Mouse (Mus musculus): ENCODE data around the gene Stk33. TPM values are rescaled to one million over a fixed set of nuclear protein-coding genes. Genes with fewer than 3 reads are reported as not detected.
A peak's percentile ranks its signal among the peaks of the same experiment; 100 is the strongest.

The Stk33 gene
- total RNA-seq, 1 experiment, result 0.31 TPM

DNA sequence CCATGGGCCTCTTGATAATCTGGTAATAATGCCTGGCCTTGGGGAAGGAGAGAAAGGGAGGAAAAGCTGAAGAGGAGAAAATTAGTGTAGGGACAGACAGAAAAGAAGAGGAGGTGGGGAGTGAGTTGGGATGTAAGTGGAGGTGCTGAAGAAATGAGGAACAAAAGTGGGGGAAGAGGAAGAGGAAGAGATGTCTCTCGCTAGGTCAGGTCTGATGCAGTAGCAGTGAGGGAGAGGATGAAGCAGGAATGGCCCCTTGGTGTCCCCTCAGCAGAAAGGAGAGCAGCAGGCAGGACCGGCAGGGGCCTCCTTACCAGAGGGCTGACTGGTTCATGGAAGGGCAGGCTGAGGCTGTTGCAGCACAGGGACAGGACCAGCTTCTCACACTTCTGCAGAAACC is 16.9 kb upstream of the Stk33 start:
- Histone ChIP-seq H3K4me3 (ENCODE audit: insufficient read depth in 1 of 2, low read depth in 1 of 2, low read length in 2 of 2, poor library complexity in 1 of 2, severe bottlenecking in 1 of 2) (no peak overlapping the region), H3K27ac (ENCODE audit: insufficient read depth, low read depth, low read length, poor library complexity, severe bottlenecking) (no peak overlapping the region), H3K4me1 (ENCODE audit: control insufficient read depth in 2 of 2, insufficient read depth in 2 of 2, low read length in 2 of 2, poor library complexity in 1 of 2) (no peaks in the 10 kb centered on the region), H3K9ac (ENCODE audit: insufficient read depth, low read depth, low read length, poor library complexity, severe bottlenecking) (no peak overlapping the region), H3K36me3 (ENCODE audit: control insufficient read depth, insufficient read depth, low read length, poor library complexity, severe bottlenecking) (no peaks in the 10 kb centered on the region), H3K9me3 (ENCODE audit: control insufficient read depth, insufficient read depth, low read depth, low read length) (no peaks in the 10 kb centered on the region)
- no peak for DNase-seq (ENCODE audit: low read depth, low spot score)
- TF ChIP-seq ZC3H11A (IDR thresholded peaks at IDR 0.05; ENCODE audit: borderline replicate concordance, low read depth, low read length), result no peak
- TF ChIP-seq HCFC1 (IDR thresholded peaks at IDR 0.05; ENCODE audit: borderline replicate concordance, insufficient read depth, low read length), result no peak
- no peak for TF ChIP-seq MAFK (IDR thresholded peaks at IDR 0.05; ENCODE audit: insufficient read depth, low read depth, low read length)
- no peak for TF ChIP-seq CHD2 (IDR thresholded peaks at IDR 0.05; ENCODE audit: low read depth, low read length)
- TF ChIP-seq ZNF384 (IDR thresholded peaks at IDR 0.05; ENCODE audit: low read depth, low read length), result no peak
- in situ Hi-C loops (cut with MboI; ENCODE audit: low sequenced_read_pairs in 2 of 2, unreplicated experiment in 2 of 2), result no loop called here

DNA sequence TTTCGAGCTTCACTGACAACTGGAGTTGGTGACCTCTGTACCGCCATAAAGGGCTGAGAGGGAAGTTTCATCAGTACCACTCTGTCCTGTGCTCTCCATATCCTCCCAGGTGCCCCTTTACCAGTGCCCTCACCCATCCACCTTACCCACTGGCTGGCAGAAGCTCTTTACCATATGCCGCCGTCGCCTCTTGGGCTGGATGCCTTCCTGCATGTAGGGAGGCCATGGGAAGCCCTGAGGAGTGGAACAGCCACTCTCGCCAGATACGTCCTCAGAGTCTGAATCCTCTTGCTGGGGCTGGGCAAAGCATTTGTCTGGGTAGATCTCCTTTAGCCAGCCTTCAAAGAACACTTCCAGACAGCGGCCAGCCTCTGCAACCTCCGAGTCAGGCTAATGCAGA is 16.0 kb upstream of the Stk33 start:
- no peaks in the 10 kb centered on the region for H3K36me3 ChIP-seq (ENCODE audit: control insufficient read depth, insufficient read depth, low read length, poor library complexity, severe bottlenecking)
- TF ChIP-seq CHD2 (IDR thresholded peaks at IDR 0.05; ENCODE audit: low read depth, low read length) (no peak), ZNF384 (IDR thresholded peaks at IDR 0.05; ENCODE audit: low read depth, low read length) (no peak), ZC3H11A (IDR thresholded peaks at IDR 0.05; ENCODE audit: borderline replicate concordance, low read depth, low read length) (no peak), HCFC1 (IDR thresholded peaks at IDR 0.05; ENCODE audit: borderline replicate concordance, insufficient read depth, low read length) (no peak)
- DNase-seq (ENCODE audit: low read depth, low spot score), result no peak
- H3K4me1 ChIP-seq (ENCODE audit: control insufficient read depth in 2 of 2, insufficient read depth in 2 of 2, low read length in 2 of 2, poor library complexity in 1 of 2), result no peaks in the 10 kb centered on the region
- no peak overlapping the region for H3K27ac ChIP-seq (ENCODE audit: insufficient read depth, low read depth, low read length, poor library complexity, severe bottlenecking)
- H3K9ac ChIP-seq (ENCODE audit: insufficient read depth, low read depth, low read length, poor library complexity, severe bottlenecking), result no peak overlapping the region
- in situ Hi-C loops (cut with MboI; ENCODE audit: low sequenced_read_pairs in 2 of 2, unreplicated experiment in 2 of 2), result no loop called here
- no peaks in the 10 kb centered on the region for H3K9me3 ChIP-seq (ENCODE audit: control insufficient read depth, insufficient read depth, low read depth, low read length)
- H3K4me3 ChIP-seq (ENCODE audit: insufficient read depth in 1 of 2, low read depth in 1 of 2, low read length in 2 of 2, poor library complexity in 1 of 2, severe bottlenecking in 1 of 2), result no peak overlapping the region

DNA sequence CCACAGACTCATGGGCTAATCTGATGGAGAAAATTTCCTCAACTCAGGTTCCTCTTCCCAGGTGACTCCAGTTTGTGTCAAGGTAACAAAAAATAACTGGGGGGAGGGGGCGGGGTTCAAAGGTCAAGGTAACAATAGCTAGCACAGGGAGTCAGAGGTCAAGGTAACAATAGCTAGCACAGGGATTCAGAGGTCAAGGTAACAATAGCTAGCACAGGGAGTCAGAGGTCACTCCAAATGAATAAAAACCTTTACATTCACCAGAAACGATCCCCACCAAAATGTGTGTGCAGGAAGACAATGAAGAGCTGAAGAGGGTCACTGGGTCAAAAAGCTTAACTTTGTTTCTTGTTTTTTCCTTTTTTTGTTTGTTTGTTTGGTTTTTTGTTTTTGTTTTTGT is 9.2 kb upstream of the Stk33 start:
- Histone ChIP-seq H3K9me3 (ENCODE audit: control insufficient read depth, insufficient read depth, low read depth, low read length) (no peaks in the 10 kb centered on the region), H3K4me3 (ENCODE audit: insufficient read depth in 1 of 2, low read depth in 1 of 2, low read length in 2 of 2, poor library complexity in 1 of 2, severe bottlenecking in 1 of 2) (no peak overlapping the region), H3K36me3 (ENCODE audit: control insufficient read depth, insufficient read depth, low read length, poor library complexity, severe bottlenecking) (no peaks in the 10 kb centered on the region), H3K4me1 (ENCODE audit: control insufficient read depth in 2 of 2, insufficient read depth in 2 of 2, low read length in 2 of 2, poor library complexity in 1 of 2) (peaks cover 2 to 3% of the 10 kb centered on the region in 2 experiments; a peak in 2 of 4 replicates), H3K9ac (ENCODE audit: insufficient read depth, low read depth, low read length, poor library complexity, severe bottlenecking) (no peak overlapping the region), H3K27ac (ENCODE audit: insufficient read depth, low read depth, low read length, poor library complexity, severe bottlenecking) (no peak overlapping the region)
- TF ChIP-seq ZC3H11A (IDR thresholded peaks at IDR 0.05; ENCODE audit: borderline replicate concordance, low read depth, low read length) (no peak), ZNF384 (IDR thresholded peaks at IDR 0.05; ENCODE audit: low read depth, low read length) (no peak), CHD2 (IDR thresholded peaks at IDR 0.05; ENCODE audit: low read depth, low read length) (no peak), MAFK (IDR thresholded peaks at IDR 0.05; ENCODE audit: insufficient read depth, low read depth, low read length) (no peak), HCFC1 (IDR thresholded peaks at IDR 0.05; ENCODE audit: borderline replicate concordance, insufficient read depth, low read length) (no peak)
- DNase-seq (ENCODE audit: low read depth, low spot score), result no peak
- in situ Hi-C loops (cut with MboI; ENCODE audit: low sequenced_read_pairs in 2 of 2, unreplicated experiment in 2 of 2), result loop anchor here in 1 of 2 experiments (25.0 kb wide), 1 partner anchor 311 kb away; no protein-coding TSS in a partner anchor

DNA sequence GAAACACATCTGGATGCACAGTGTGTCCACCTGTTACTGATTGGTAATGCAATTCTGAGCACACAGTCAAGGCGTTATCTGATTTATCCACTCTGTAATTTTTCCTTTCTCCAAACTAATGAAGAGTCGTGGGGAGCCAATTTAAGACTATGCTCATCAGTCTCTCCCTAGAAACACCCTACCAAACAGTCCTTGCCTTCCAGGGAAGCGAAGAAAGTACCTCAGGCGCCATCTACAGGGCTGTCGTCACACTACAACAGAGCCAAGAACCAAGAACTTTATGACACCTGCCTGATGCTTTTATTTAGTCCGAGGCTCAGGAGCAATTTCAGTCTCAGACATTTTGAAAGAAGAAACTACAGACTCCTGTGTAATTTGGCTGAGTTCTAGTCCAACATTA is 6.1 kb upstream of the Stk33 start:
- H3K4me3 ChIP-seq (ENCODE audit: insufficient read depth in 1 of 2, low read depth in 1 of 2, low read length in 2 of 2, poor library complexity in 1 of 2, severe bottlenecking in 1 of 2), result no peak overlapping the region
- in situ Hi-C loops (cut with MboI; ENCODE audit: low sequenced_read_pairs in 2 of 2, unreplicated experiment in 2 of 2), result loop anchor here in 1 of 2 experiments (25.0 kb wide), 1 partner anchor 308 kb away; no protein-coding TSS in a partner anchor
- DNase-seq (ENCODE audit: low read depth, low spot score), result peak; percentile 53
- peaks cover 2 to 3% of the 10 kb centered on the region in 2 experiments; a peak in 2 of 4 replicates for H3K4me1 ChIP-seq (ENCODE audit: control insufficient read depth in 2 of 2, insufficient read depth in 2 of 2, low read length in 2 of 2, poor library complexity in 1 of 2)
- no peak overlapping the region for H3K9ac ChIP-seq (ENCODE audit: insufficient read depth, low read depth, low read length, poor library complexity, severe bottlenecking)
- no peaks in the 10 kb centered on the region for H3K9me3 ChIP-seq (ENCODE audit: control insufficient read depth, insufficient read depth, low read depth, low read length)
- TF ChIP-seq MAFK (IDR thresholded peaks at IDR 0.05; ENCODE audit: insufficient read depth, low read depth, low read length) (no peak), HCFC1 (IDR thresholded peaks at IDR 0.05; ENCODE audit: borderline replicate concordance, insufficient read depth, low read length) (no peak), ZNF384 (IDR thresholded peaks at IDR 0.05; ENCODE audit: low read depth, low read length) (no peak), ZC3H11A (IDR thresholded peaks at IDR 0.05; ENCODE audit: borderline replicate concordance, low read depth, low read length) (no peak), CHD2 (IDR thresholded peaks at IDR 0.05; ENCODE audit: low read depth, low read length) (no peak)
- H3K27ac ChIP-seq (ENCODE audit: insufficient read depth, low read depth, low read length, poor library complexity, severe bottlenecking), result no peak overlapping the region
- H3K36me3 ChIP-seq (ENCODE audit: control insufficient read depth, insufficient read depth, low read length, poor library complexity, severe bottlenecking), result no peaks in the 10 kb centered on the region

DNA sequence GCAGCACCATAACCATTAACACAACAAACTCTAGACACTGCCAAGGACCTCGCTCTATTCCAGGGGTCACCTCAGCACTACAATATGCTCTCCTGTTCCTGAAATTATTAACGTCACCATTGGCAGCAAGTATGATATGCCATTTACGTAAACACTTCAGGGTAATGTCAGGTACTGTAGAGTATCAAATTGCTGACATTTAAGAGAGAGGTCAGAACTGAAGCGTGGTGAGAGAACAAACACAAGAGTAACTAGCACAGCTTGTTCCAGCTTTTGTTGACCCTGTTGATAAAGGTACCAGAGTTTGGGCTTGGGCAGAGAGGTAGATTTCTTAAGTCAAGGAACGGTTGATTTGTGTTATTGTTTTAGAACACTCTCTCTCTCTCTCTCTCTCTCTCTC is 3.9 kb upstream of the Stk33 start:
- Histone ChIP-seq H3K27ac (ENCODE audit: insufficient read depth, low read depth, low read length, poor library complexity, severe bottlenecking) (no peak overlapping the region), H3K36me3 (ENCODE audit: control insufficient read depth, insufficient read depth, low read length, poor library complexity, severe bottlenecking) (no peaks in the 10 kb centered on the region), H3K9ac (ENCODE audit: insufficient read depth, low read depth, low read length, poor library complexity, severe bottlenecking) (no peak overlapping the region), H3K9me3 (ENCODE audit: control insufficient read depth, insufficient read depth, low read depth, low read length) (no peaks in the 10 kb centered on the region), H3K4me3 (ENCODE audit: insufficient read depth in 1 of 2, low read depth in 1 of 2, low read length in 2 of 2, poor library complexity in 1 of 2, severe bottlenecking in 1 of 2) (no peak overlapping the region), H3K4me1 (ENCODE audit: control insufficient read depth in 2 of 2, insufficient read depth in 2 of 2, low read length in 2 of 2, poor library complexity in 1 of 2) (peaks cover 0 to 2% of the 10 kb centered on the region in 2 experiments; a peak in 1 of 4 replicates)
- TF ChIP-seq CHD2 (IDR thresholded peaks at IDR 0.05; ENCODE audit: low read depth, low read length) (no peak), HCFC1 (IDR thresholded peaks at IDR 0.05; ENCODE audit: borderline replicate concordance, insufficient read depth, low read length) (no peak), MAFK (IDR thresholded peaks at IDR 0.05; ENCODE audit: insufficient read depth, low read depth, low read length) (no peak), ZNF384 (IDR thresholded peaks at IDR 0.05; ENCODE audit: low read depth, low read length) (no peak), ZC3H11A (IDR thresholded peaks at IDR 0.05; ENCODE audit: borderline replicate concordance, low read depth, low read length) (no peak)
- no peak for DNase-seq (ENCODE audit: low read depth, low spot score)
- in situ Hi-C loops (cut with MboI; ENCODE audit: low sequenced_read_pairs in 2 of 2, unreplicated experiment in 2 of 2), result loop anchor here in 1 of 2 experiments (25.0 kb wide), 1 partner anchor 305 kb away; no protein-coding TSS in a partner anchor
